Mouse (Mus musculus): Measurements from ENCODE around the gene Slco2a1.

Gene Slco2a1

DNA sequence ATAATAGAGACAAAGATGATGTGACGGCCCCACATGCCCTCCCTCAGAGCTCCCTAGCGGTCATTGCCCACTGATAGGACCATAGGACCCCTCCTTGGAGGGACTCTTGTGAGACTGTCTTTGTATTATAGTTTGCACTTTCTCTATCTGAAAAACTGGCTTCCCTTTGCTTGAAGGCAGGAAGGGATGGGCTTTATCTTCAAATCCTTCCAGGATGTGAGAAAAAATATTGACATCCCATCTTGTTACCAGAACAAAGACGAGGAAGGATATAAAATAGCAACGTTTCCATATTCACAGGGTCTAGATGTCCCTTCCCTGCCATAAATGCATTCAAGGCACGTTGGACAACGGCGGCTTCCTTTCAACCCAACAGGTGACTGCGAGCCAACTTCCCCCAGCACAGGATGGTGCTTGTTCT, 48.5 kb downstream of the Slco2a1 start:
- DNase-seq (ENCODE audit: low read depth, low spot score) = no peak

DNA sequence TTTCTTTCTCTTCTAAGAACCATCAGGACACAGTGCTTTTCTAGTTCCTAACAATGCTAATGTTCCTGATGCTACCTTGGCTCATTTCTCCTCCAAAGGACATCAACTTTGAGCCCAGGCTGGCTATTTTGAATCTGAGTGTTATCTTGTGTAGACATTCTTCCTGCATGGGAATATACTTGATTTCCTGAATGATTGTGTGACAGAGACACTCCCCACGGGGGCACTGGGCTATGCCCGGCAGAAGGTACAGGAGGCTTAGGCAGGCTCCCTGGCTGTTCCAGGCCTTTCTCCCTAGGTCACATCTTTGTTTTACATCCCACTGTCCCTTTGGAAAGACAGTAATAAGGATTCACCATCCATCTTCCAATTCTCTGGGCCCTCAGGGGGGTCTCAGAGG, 49.8 kb downstream of the Slco2a1 start:
- no peak for DNase-seq (ENCODE audit: low read depth, low spot score)

GRCm38 (mm10) chr9:103038705-103039104, 50.2 kb downstream of the Slco2a1 start:
- no peak for DNase-seq (ENCODE audit: low read depth, low spot score)

- DNase-seq (ENCODE audit: low read depth, low spot score) = no peak
Observed at GRCm38 (mm10) chr9:103040581-103040980, 52.1 kb downstream of the Slco2a1 start.

DNA sequence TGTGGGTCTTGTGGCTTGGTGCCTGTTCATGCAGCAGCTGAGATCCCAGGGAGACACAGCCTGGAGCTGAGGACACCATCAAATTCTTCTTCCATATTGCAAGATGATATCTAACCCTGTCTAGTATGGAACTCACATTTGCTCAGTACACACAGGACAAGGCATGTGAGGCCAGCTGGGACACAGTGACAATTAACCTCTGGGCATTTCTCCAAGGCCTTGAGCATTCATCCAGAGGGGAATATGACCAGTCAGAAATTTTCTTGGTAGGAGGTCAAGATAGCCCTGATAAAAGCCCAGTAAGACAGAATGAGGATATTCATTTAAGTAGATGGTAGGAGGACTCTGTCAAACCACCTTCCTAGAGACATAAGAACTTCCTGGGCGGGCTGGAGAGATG, 56.9 kb downstream of the Slco2a1 start:
- no peak for DNase-seq (ENCODE audit: low read depth, low spot score)

DNA sequence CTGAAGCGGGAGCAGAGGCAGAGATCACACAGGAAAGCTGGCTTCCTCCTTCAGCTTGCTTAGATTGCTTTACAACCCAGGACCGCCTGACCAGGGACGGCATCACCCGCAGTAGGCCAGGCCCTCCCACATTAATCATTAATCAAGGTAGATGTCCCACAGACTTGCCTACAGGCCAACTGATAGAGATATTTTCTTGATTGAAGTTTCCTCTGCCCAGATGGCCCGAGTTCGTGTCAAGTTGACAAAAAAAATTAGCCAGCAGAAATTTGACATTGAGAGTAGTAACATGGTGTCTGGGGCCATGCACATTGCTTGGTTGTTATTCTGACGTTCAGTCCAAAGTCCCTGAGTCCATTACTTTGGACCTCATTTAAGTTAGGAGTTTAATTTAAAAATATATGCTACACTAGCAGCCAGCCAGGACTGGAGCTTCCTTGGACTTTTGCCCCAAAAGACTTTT, 60.6 kb downstream of the Slco2a1 start:
- no peak for DNase-seq (ENCODE audit: low read depth, low spot score)

DNA sequence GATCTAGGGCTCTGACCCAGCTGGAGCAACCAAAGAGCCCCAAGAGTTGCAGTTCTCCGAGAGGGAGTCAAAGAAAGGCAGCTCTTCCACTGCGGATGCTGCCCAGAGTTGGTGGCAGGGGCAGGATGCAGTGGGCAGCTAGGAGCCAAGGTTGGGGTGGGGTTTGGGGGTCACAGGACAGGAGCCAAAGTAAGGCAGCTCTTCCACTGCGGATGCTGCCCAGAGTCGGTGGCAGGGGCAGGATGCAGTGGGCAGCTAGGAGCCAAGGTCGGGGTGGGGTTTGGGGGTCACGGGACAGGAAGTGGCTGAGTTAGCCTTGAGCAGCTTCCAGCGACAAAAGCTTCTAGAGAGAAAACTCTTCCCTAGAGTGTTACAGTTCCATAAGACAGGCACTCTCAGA, 65.3 kb downstream of the Slco2a1 start:
- no peak for DNase-seq (ENCODE audit: low read depth, low spot score)

DNA sequence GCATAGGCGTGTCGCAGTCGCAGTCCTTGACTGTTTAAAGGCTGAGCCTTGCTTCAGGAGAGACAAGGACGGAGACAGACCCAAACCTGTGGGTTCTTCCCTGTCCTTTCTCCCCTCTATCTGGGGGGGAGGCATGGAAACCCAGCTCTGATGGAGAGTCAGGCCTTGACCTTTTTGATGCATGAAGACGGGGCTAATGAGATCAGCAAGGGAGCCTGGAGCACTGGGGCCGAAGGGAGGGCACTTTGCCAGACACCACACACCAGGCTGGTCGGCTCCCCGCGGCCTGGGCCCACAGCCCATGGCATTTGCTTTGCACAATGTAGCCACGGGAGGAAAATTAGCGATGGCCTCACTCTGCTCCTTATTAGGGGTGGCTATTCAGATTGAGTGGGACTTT, 66.5 kb downstream of the Slco2a1 start:
- no peak for DNase-seq (ENCODE audit: low read depth, low spot score)

GRCm38 (mm10) chr9:103056164-103056563, 67.7 kb downstream of the Slco2a1 start:
- DNase-seq (ENCODE audit: low read depth, low spot score) = no peak

GRCm38 (mm10) chr9:103060551-103060950, 72.0 kb downstream of the Slco2a1 start:
- no peak for DNase-seq (ENCODE audit: low read depth, low spot score)

- DNase-seq (ENCODE audit: low read depth, low spot score) = no peak
Observed at GRCm38 (mm10) chr9:103061471-103062053, 73.0 kb downstream of the Slco2a1 start.

GRCm38 (mm10) chr9:103063591-103063990, 75.1 kb downstream of the Slco2a1 start:
- DNase-seq (ENCODE audit: low read depth, low spot score) = no peak

GRCm38 (mm10) chr9:103066845-103067244, 78.3 kb downstream of the Slco2a1 start:
- no peak for DNase-seq (ENCODE audit: low read depth, low spot score)

DNA sequence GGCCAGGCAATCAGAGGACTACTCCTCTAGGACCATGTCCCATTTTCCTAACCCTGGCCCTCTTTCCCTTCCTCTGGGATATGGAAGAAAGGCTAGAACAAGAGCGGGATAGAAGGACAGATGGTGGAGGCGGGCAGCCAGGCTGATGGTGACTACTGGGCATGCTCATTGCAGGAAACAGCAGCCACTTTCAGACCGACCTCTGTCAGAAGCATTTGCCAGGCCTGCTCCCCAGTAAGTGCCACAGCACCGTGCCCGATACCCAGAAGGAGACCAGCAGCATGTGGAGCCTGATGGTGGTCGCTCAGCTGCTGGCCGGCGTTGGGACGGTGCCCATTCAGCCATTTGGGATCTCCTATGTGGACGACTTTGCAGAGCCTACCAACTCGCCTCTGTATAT, 79.1 kb downstream of the Slco2a1 start:
- no peak for DNase-seq (ENCODE audit: low read depth, low spot score)

DNA sequence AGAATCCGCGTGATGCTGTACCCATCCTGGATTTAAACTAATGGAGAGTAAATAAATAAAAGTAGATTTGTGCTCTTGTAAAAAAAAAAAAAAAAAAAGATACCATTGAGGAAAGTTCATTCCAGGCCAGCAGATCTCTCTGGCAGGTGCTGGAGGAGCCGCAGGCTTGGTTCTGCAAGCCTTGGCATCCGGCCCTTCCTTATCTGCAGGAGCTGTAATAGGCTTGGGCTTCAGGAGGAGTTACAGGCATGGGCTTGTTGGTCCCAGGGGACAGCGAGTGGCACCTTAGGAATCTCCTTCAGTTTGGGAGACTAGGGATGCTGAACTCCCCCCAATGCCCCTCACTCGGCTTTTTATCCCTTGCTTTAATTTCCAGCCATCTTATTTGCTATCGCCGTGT, 80.3 kb downstream of the Slco2a1 start:
- DNase-seq (ENCODE audit: low read depth, low spot score) = no peak

GRCm38 (mm10) chr9:103071541-103072203, 83.2 kb downstream of the Slco2a1 start:
- DNase-seq (ENCODE audit: low read depth, low spot score) = no peak

GRCm38 (mm10) chr9:103072204-103072599, 83.7 kb downstream of the Slco2a1 start:
- DNase-seq (ENCODE audit: low read depth, low spot score) = no peak

GRCm38 (mm10) chr9:103072926-103073515, 84.5 kb downstream of the Slco2a1 start:
- no peak for DNase-seq (ENCODE audit: low read depth, low spot score)

- no peak for DNase-seq (ENCODE audit: low read depth, low spot score)
Observed at GRCm38 (mm10) chr9:103076836-103077531, 88.5 kb downstream of the Slco2a1 start.

GRCm38 (mm10) chr9:103078194-103078691, 89.7 kb downstream of the Slco2a1 start:
- no peak for DNase-seq (ENCODE audit: low read depth, low spot score)

DNA sequence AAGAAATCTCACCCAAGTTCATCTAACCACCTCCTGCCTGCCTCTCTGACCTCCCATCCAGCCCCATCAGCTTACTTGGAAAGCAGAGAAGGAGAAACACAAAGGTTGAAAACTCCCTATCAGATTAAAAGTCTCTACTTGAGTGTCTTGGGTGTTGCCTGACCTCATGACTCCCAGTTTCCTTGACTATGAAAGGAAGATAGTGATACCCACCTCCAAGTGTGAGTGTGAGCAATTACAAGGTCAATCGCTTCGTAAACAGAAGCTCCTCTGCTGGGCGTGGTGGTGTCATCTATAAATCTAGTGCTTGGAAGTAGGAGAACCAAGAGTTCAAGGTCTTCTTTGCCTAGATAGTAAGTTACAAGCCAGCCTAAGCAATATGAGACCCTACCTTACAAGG, 91.7 kb downstream of the Slco2a1 start:
- DNase-seq (ENCODE audit: low read depth, low spot score) = no peak

DNA sequence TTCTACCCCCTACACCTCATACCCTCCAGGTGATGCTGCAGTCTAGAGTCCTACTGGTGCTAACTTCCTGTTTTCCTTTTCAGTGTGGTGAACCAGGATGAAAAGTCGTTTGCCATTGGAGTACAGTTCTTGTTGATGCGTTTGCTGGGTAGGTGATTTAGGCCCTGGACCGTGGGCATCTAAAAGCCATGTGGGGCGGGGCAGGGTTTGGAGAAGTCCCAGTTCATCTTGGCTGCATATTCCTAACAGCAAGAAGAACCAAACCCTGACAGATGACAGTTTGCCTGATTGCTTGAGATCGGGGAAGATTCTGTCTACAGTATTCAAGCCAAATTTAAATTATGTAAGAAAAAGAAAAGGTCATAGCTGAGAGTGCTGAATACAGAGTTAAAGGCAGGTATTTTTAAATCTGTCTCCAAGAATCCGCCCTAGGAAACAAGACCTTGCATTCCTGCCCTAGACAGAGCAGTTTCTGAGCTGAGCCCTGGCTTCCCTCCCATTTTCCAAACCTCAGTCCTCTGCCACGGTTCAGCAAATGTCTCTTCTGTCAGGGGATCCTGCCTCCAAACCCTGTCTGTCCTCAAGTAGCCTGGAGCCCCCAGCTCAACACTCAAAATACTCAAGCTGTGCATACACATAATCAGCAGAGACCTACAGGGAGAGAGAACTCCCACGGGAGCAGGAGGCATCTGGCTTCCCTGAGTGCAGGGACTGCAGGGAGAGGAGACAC, 93.9 kb downstream of the Slco2a1 start:
- DNase-seq (ENCODE audit: low read depth, low spot score) = no peak

All from CD4-positive helper T cell, adult 2 months (primary cell).